Mouse (Mus musculus) erythroid progenitor cell, adult 5-6 weeks (primary cell): ENCODE data around the gene Gm3250. TPM values are rescaled to one million over a fixed set of nuclear protein-coding genes. Genes with fewer than 3 reads are reported as not detected.
"Not testable (repeated sequence)": the region's sequence is repeated elsewhere in the genome, so short reads cannot be mapped to it uniquely, and the experiment has no call there.

Source experiments
- ATAC-seq: replicated peaks from 2 replicates; pipeline ENCODE4 v1.8.0; 2016; ENCODE audit warnings: moderate number of reproducible peaks, mild to moderate bottlenecking, moderate TSS enrichment, inconsistent platforms; ENCODE audit not compliant: poor library complexity, low FRiP score, severe bottlenecking
- total RNA-seq, 2 experiments: library from RNA; stranded (forward) in 1 of 2; stranded (reverse) in 1 of 2; fragments of 150-400 nt in 1 of 2; fragments of 186-747, 209-891 nt in 1 of 2; gene quantifications; 2 replicates each; pipeline versions ENCODE4 v1.2.3 to v1.2.4; 2015 to 2017; ENCODE audit warnings: low replicate concordance in 2 of 2

Gm3250 gene
- total RNA-seq, 2 experiments from 2014 or later, result not detected

DNA sequence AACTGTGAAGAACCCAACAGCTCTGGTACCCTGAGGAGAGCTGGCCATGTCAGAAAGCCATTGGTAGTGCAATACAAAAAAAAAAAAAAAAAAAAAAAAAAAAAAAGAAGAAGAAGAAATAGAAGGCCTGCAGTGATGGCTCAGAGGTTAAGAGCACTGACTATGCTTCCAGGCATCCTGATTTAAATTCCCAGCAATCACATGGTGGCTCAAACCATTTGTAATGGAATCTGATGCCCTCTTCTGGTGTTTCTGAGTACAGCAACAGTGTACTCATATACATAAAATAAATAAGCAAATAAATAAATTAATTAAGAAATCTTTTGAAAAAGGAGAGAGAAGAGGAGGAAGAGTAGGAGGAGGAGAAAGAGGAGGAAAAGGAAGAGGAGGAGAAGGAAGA is 28.9 kb downstream of the Gm3250 start:
- no peak for ATAC-seq

DNA sequence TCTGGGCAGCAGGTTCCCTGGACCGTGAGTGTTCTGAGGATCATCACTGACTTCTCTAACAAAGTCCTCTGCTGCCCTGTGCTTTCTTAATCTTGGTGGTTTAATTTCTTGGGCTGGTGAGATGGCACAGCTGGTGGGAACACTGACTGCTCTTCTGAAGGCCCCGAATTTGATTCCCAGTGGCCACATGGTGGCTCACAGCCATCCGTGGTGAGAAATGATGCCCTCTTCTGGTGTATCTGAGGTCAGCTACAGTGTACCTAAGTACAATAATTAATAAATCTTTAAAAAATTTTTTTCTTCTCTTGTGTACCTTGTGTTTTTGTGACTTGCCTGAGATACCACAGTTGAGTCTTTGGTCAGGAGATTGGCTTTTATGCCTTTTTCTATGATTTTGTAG is 30.0 kb downstream of the Gm3250 start:
- ATAC-seq, result not testable (repeated sequence)

DNA sequence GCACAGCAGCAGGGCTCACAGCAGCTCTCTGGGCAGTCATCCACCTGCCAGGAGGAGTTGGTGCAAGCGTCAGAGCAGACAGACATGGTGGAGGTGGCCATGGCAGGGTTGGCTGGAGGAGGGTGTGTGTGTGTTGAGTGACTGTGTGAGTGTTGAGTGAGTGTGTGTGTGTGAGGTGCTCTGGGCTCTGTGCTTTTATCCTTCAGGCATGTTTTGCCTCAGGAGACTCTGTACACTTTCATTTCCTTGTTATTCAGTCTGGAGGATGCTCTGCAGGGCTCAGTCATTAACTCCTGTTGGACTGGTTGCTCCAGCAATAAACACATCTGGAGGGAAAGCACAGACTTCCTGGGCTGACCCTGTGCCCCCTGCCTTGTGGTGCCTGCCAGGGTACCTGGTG is 31.1 kb downstream of the Gm3250 start, which contains the start of gene Gm9736:
Gene Gm9736, minus strand, starts transcription at position 101 of the 400 bp plus-strand sequence.
- not testable (repeated sequence) for ATAC-seq

DNA sequence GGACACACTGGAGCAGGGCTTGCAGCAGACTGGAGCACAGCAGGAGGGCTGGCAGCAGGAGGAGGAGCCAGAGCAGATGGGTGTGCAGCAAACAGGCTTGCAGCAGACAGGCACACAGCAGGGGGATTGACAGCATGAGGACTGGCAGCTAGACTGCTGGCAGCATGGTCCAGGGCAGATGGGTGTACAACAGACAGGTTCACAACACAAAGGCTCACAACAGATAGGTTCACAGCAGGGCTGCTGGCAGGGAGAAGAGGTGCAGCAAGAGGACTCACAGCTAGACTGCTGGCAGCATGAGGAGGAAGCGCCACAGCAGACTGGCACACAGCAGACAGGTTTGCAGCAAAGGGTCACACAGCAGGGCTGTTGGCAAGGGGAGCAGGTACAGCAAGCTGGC is 31.7 kb downstream of the Gm3250 start:
- ATAC-seq, result not testable (repeated sequence)

DNA sequence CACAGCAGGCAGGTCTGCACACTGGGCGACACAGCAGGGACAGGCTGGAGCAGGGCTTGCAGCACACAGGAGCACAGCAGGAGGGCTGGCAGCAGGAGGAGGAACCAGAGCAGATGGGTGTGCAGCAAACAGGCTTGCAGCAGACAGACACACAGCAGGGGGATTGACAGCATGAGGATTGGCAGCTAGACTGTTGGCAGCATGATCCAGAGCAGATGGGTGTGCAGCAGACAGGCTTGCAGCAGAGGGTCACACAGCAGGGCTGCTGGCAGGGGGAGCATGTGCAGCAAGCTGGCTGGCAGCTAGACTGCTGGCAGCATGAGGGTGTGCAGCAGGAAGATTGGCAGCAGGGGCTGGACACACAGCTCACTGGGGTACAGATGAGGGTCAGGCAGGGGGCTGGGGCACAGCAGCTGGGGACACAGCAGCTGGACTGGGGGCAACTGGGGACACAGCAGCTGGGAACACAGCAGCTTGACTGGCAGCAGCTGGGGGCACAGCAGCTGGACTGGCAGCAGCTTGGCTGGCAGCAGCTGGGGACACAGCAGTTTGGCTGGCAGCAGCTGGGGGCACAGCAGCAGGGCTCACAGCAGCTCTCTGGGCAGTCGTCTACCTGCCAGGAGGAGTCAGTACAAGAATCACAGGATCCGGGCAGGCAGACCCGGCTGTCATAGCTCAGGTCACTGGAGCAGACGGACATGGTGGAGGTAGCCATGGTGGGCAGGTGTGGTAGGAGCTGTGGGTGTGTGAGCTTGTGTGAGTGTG is 40.2 kb downstream of the Gm3250 start, which contains the start of gene Gm18596:
Gene Gm18596, minus strand, starts transcription at position 715 of the 765 bp plus-strand sequence.
- not testable (repeated sequence) for ATAC-seq

DNA sequence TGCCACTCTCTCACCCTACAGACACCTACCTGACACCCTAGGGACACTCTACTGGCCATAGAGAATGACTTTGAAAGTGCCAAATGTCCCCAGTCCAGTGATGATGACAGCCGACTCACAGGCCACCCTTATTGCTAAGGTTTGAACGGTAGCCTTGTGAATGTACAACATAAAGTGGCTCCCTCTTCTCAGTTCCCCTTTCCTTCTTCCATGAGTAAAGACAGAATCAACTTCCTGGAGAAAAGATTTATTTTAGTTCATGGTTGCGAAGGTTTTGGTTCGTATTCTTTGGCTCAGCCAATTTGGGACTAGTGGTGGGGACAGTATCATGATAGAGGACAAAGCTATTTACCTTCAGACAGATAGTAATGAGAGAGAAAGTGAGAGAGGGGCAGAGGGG is 43.4 kb downstream of the Gm3250 start:
- ATAC-seq, result no peak

DNA sequence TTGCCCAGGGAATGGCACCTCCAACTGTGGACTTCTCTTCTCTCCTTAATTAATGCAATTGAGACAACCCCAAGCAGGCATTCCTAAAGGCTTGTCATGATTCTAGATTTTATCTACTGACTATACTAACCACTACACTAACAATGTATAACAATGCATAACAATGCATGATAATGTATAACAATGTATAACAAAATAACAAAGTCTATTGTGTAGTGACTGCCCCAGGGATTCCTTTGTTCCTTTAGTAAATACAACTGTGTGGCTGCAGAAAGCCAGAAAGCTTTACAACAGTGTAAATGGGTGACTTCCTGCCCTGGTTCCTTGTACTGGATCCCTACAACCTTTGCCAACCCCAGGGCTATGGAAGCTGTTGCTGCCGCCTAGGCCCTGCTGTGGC is 46.4 kb downstream of the Gm3250 start:
- no peak for ATAC-seq

Other genes with a start within 250 kb of the Gm3250 start
Only the 30 nearest of the 31 such genes appear.
- 62.5 and 73.9 TPM in 2 replicates for gene Pttg1ip, start 200.8 kb downstream of the Gm3250 start, total RNA-seq (2015; ENCODE audit: low replicate concordance)
- 34.0 and 59.3 TPM in 2 replicates for gene Pttg1ip, start 200.8 kb downstream of the Gm3250 start, total RNA-seq (2017; ENCODE audit: low replicate concordance)
- gene Sumo3, start 176.4 kb downstream of the Gm3250 start, total RNA-seq (2015; ENCODE audit: low replicate concordance), result 9.2 and 14.8 TPM in 2 replicates
- 21.1 and 33.6 TPM in 2 replicates for gene Sumo3, start 176.4 kb downstream of the Gm3250 start, total RNA-seq (2017; ENCODE audit: low replicate concordance)
- gene Gm49325, start 176.3 kb downstream of the Gm3250 start, total RNA-seq (2015; ENCODE audit: low replicate concordance), result not detected in 2 replicates
- not detected in 2 replicates for gene Gm49325, start 176.3 kb downstream of the Gm3250 start, total RNA-seq (2017; ENCODE audit: low replicate concordance)
- gene Ube2g2, start 160.3 kb downstream of the Gm3250 start, total RNA-seq (2015; ENCODE audit: low replicate concordance), result 6.8 and 9.6 TPM in 2 replicates
- gene Ube2g2, start 160.3 kb downstream of the Gm3250 start, total RNA-seq (2017; ENCODE audit: low replicate concordance), result 10.4 and 11.3 TPM in 2 replicates
- not detected in 2 replicates for gene Tspear, start 96.0 kb downstream of the Gm3250 start, total RNA-seq (2015; ENCODE audit: low replicate concordance)
- gene Tspear, start 96.0 kb downstream of the Gm3250 start, total RNA-seq (2017; ENCODE audit: low replicate concordance), result not detected in 2 replicates
- gene Gm19402, start 91.8 kb downstream of the Gm3250 start, total RNA-seq (2015; ENCODE audit: low replicate concordance), result not detected in 2 replicates
- gene Gm19402, start 91.8 kb downstream of the Gm3250 start, total RNA-seq (2017; ENCODE audit: low replicate concordance), result not detected in 2 replicates
- not detected in 2 replicates for gene Gm9508, start 85.3 kb downstream of the Gm3250 start, total RNA-seq (2015; ENCODE audit: low replicate concordance)
- not detected in 2 replicates for gene Gm9508, start 85.3 kb downstream of the Gm3250 start, total RNA-seq (2017; ENCODE audit: low replicate concordance)
- gene Gm10272, start 75.9 kb downstream of the Gm3250 start, total RNA-seq (2015; ENCODE audit: low replicate concordance), result not detected in 2 replicates
- not detected in 2 replicates for gene Gm10272, start 75.9 kb downstream of the Gm3250 start, total RNA-seq (2017; ENCODE audit: low replicate concordance)
- not detected in 2 replicates for gene Gm10024, start 71.1 kb downstream of the Gm3250 start, total RNA-seq (2015; ENCODE audit: low replicate concordance)
- gene Gm10024, start 71.1 kb downstream of the Gm3250 start, total RNA-seq (2017; ENCODE audit: low replicate concordance), result not detected in 2 replicates
- gene Gm10142, start 66.7 kb downstream of the Gm3250 start, total RNA-seq (2015; ENCODE audit: low replicate concordance), result not detected in 2 replicates
- gene Gm10142, start 66.7 kb downstream of the Gm3250 start, total RNA-seq (2017; ENCODE audit: low replicate concordance), result not detected in 2 replicates
- gene Krtap12-1, start 61.9 kb downstream of the Gm3250 start, total RNA-seq (2015; ENCODE audit: low replicate concordance), result not detected in 2 replicates
- gene Krtap12-1, start 61.9 kb downstream of the Gm3250 start, total RNA-seq (2017; ENCODE audit: low replicate concordance), result not detected in 2 replicates
- gene Gm10100, start 56.1 kb downstream of the Gm3250 start, total RNA-seq (2015; ENCODE audit: low replicate concordance), result not detected in 2 replicates
- gene Gm10100, start 56.1 kb downstream of the Gm3250 start, total RNA-seq (2017; ENCODE audit: low replicate concordance), result not detected in 2 replicates
- not detected in 2 replicates for gene Gm18596, start 39.9 kb downstream of the Gm3250 start, total RNA-seq (2015; ENCODE audit: low replicate concordance)
- not detected in 2 replicates for gene Gm18596, start 39.9 kb downstream of the Gm3250 start, total RNA-seq (2017; ENCODE audit: low replicate concordance)
- not detected in 2 replicates for gene Gm9736, start 31.2 kb downstream of the Gm3250 start, total RNA-seq (2015; ENCODE audit: low replicate concordance)
- not detected in 2 replicates for gene Gm9736, start 31.2 kb downstream of the Gm3250 start, total RNA-seq (2017; ENCODE audit: low replicate concordance)
- gene Gm3233, start 22.9 kb downstream of the Gm3250 start, total RNA-seq (2015; ENCODE audit: low replicate concordance), result not detected in 2 replicates
- not detected in 2 replicates for gene Gm3233, start 22.9 kb downstream of the Gm3250 start, total RNA-seq (2017; ENCODE audit: low replicate concordance)
- gene Gm3238, start 11.2 kb downstream of the Gm3250 start, total RNA-seq (2015; ENCODE audit: low replicate concordance), result not detected in 2 replicates
- not detected in 2 replicates for gene Gm3238, start 11.2 kb downstream of the Gm3250 start, total RNA-seq (2017; ENCODE audit: low replicate concordance)
- gene Gm7138, start 5.6 kb downstream of the Gm3250 start, total RNA-seq (2015; ENCODE audit: low replicate concordance), result not detected in 2 replicates
- gene Gm7138, start 5.6 kb downstream of the Gm3250 start, total RNA-seq (2017; ENCODE audit: low replicate concordance), result not detected in 2 replicates
- not detected in 2 replicates for gene Gm7137, start 5.7 kb upstream of the Gm3250 start, total RNA-seq (2015; ENCODE audit: low replicate concordance)
- gene Gm7137, start 5.7 kb upstream of the Gm3250 start, total RNA-seq (2017; ENCODE audit: low replicate concordance), result not detected in 2 replicates
- gene Gm9639, start 12.5 kb upstream of the Gm3250 start, total RNA-seq (2015; ENCODE audit: low replicate concordance), result not detected in 2 replicates
- gene Gm9639, start 12.5 kb upstream of the Gm3250 start, total RNA-seq (2017; ENCODE audit: low replicate concordance), result not detected in 2 replicates
- not detected in 2 replicates for gene Gm19668, start 16.6 kb upstream of the Gm3250 start, total RNA-seq (2015; ENCODE audit: low replicate concordance)
- gene Gm19668, start 16.6 kb upstream of the Gm3250 start, total RNA-seq (2017; ENCODE audit: low replicate concordance), result not detected in 2 replicates
- gene Gm9507, start 29.3 kb upstream of the Gm3250 start, total RNA-seq (2015; ENCODE audit: low replicate concordance), result not detected in 2 replicates
- gene Gm9507, start 29.3 kb upstream of the Gm3250 start, total RNA-seq (2017; ENCODE audit: low replicate concordance), result not detected in 2 replicates
- not detected in 2 replicates for gene Gm2696, start 32.1 kb upstream of the Gm3250 start, total RNA-seq (2015; ENCODE audit: low replicate concordance)
- not detected in 2 replicates for gene Gm2696, start 32.1 kb upstream of the Gm3250 start, total RNA-seq (2017; ENCODE audit: low replicate concordance)
- gene Krtap10-4, start 44.6 kb upstream of the Gm3250 start, total RNA-seq (2015; ENCODE audit: low replicate concordance), result not detected in 2 replicates
- not detected in 2 replicates for gene Krtap10-4, start 44.6 kb upstream of the Gm3250 start, total RNA-seq (2017; ENCODE audit: low replicate concordance)
- not detected in 2 replicates for gene Krtap10-10, start 53.4 kb upstream of the Gm3250 start, total RNA-seq (2015; ENCODE audit: low replicate concordance)
- not detected in 2 replicates for gene Krtap10-10, start 53.4 kb upstream of the Gm3250 start, total RNA-seq (2017; ENCODE audit: low replicate concordance)
- not detected in 2 replicates for gene Gm36176, start 64.3 kb upstream of the Gm3250 start, total RNA-seq (2015; ENCODE audit: low replicate concordance)
- gene Gm36176, start 64.3 kb upstream of the Gm3250 start, total RNA-seq (2017; ENCODE audit: low replicate concordance), result not detected in 2 replicates
- not detected in 2 replicates for gene Gm10318, start 70.3 kb upstream of the Gm3250 start, total RNA-seq (2015; ENCODE audit: low replicate concordance)
- gene Gm10318, start 70.3 kb upstream of the Gm3250 start, total RNA-seq (2017; ENCODE audit: low replicate concordance), result not detected in 2 replicates
- gene Gm3285, start 79.4 kb upstream of the Gm3250 start, total RNA-seq (2015; ENCODE audit: low replicate concordance), result not detected in 2 replicates
- gene Gm3285, start 79.4 kb upstream of the Gm3250 start, total RNA-seq (2017; ENCODE audit: low replicate concordance), result not detected in 2 replicates
- gene Lrrc3, start 120.0 kb upstream of the Gm3250 start, total RNA-seq (2015; ENCODE audit: low replicate concordance), result not detected in 2 replicates
- gene Lrrc3, start 120.0 kb upstream of the Gm3250 start, total RNA-seq (2017; ENCODE audit: low replicate concordance), result not detected in 2 replicates
- 0.42 and 1.1 TPM in 2 replicates for gene Trpm2, start 188.0 kb upstream of the Gm3250 start, total RNA-seq (2015; ENCODE audit: low replicate concordance)
- 33.1 and 38.6 TPM in 2 replicates for gene Trpm2, start 188.0 kb upstream of the Gm3250 start, total RNA-seq (2017; ENCODE audit: low replicate concordance)
- not detected in 2 replicates for gene 1810043G02Rik, start 196.0 kb upstream of the Gm3250 start, total RNA-seq (2015; ENCODE audit: low replicate concordance)
- 0.26 and 3.5 TPM in 2 replicates for gene 1810043G02Rik, start 196.0 kb upstream of the Gm3250 start, total RNA-seq (2017; ENCODE audit: low replicate concordance)